Mouse (Mus musculus) ES-Bruce4 (cell line): ENCODE results near the gene Ddr2.

Experiments used
- CTCF ChIP-seq: IDR thresholded peaks from one replicate; pipeline ENCODE4 v1.8.1; 2011; ENCODE audit warnings: low read depth, low read length
- POLR2A ChIP-seq: IDR thresholded peaks from one replicate; pipeline ENCODE4 v1.8.1; 2011; ENCODE audit warnings: low read length; ENCODE audit not compliant: insufficient read depth

DNA sequence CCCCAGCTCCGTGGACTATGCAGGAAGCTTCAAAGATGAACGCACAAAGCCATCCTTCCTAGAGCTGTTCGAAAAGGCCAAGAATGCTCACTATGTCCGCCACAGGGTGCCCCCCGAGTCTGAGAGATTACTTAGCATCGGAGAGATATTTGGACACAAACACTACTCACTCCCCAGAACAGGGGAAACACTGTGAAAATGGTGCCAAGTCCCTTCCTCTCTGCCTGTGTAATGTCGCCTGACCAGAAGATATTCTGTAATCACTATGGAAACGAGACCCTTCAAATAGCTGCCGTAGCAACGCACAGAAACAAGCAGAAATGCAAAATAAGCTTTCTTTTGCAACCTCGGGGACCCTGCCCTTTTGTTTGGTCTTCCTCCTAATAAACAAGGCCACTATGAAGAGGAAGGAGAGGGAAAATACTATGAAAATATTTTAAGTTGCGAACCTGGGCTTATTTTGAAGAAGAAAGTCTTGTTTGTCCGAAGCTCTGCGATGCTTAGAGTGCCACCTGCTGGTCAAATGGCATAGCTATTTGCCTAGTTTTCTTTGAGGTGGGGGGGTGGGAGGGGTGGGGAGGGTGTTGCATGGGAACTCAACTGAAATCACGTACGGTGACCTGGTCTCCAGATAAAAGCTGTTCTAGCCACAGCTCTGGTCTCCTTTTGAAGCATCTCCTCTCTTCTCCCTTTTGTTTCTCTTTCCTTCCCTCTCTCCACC, 176.4 kb downstream of the Ddr2 start:
- peak; percentile 7 for TF ChIP-seq CTCF
- TF ChIP-seq POLR2A: no peak
